Mouse (Mus musculus) ES-Bruce4 (cell line): ENCODE results near the gene 1700001J03Rik. TPM values are rescaled to one million over a fixed set of nuclear protein-coding genes. Genes with fewer than 3 reads are reported as not detected.

Experiments
- H3K27ac ChIP-seq: 2 replicates; pipeline ENCODE4 v1.5.1; 2012; ENCODE audit warnings: low read length, inconsistent platforms; ENCODE audit not compliant: insufficient read depth
- H3K27me3 ChIP-seq: 2 replicates; pipeline ENCODE4 v1.6.1; 2012; ENCODE audit warnings: mild to moderate bottlenecking, low read length, inconsistent platforms; ENCODE audit not compliant: control insufficient read depth, poor library complexity, insufficient read depth, severe bottlenecking
- H3K36me3 ChIP-seq: 2 replicates; pipeline ENCODE4 v1.6.1; 2012; ENCODE audit warnings: inconsistent platforms, mild to moderate bottlenecking, low read length, moderate library complexity; ENCODE audit not compliant: control insufficient read depth, poor library complexity, insufficient read depth, severe bottlenecking
- H3K4me1 ChIP-seq: one replicate; pipeline ENCODE4 v1.8.1; 2011; ENCODE audit warnings: low read length; ENCODE audit not compliant: control insufficient read depth, insufficient read depth
- H3K4me3 ChIP-seq: 2 replicates; pipeline ENCODE4 v1.5.1; 2011; ENCODE audit warnings: low read depth, mild to moderate bottlenecking, low read length
- H3K9ac ChIP-seq: 2 replicates; pipeline ENCODE4 v1.6.1; 2012; ENCODE audit warnings: low read depth, mild to moderate bottlenecking, inconsistent platforms; ENCODE audit not compliant: poor library complexity, severe bottlenecking
- H3K9me3 ChIP-seq: replicated peaks from 2 replicates; pipeline ENCODE4 v1.6.1; 2012; ENCODE audit warnings: mild to moderate bottlenecking, low read length, inconsistent platforms; ENCODE audit not compliant: control insufficient read depth, poor library complexity, insufficient read depth, severe bottlenecking
- CTCF ChIP-seq: IDR thresholded peaks from one replicate; pipeline ENCODE4 v1.8.1; 2011; ENCODE audit warnings: low read depth, low read length
- EP300 ChIP-seq: IDR thresholded peaks from 2 replicates; pipeline ENCODE4 v1.6.1; 2011; ENCODE audit warnings: low read depth, low read length; ENCODE audit not compliant: insufficient read depth
- POLR2A ChIP-seq: IDR thresholded peaks from one replicate; pipeline ENCODE4 v1.8.1; 2011; ENCODE audit warnings: low read length; ENCODE audit not compliant: insufficient read depth
- polyA plus RNA-seq: library from polyadenylated mRNA; stranded (reverse); fragments of >200 nt; gene quantifications from 2 replicates; pipeline ENCODE4 v1.2.4, GENCODE M21; 2011; ENCODE audit warnings: low read depth; ENCODE audit not compliant: missing spikeins, insufficient read depth, insufficient read length

Gene 1700001J03Rik
- polyA plus RNA-seq, 1 experiment: 0.94 TPM

GRCm38 (mm10) chr5:146229869-146230650, 45.0 kb upstream of the 1700001J03Rik start:
- no peaks in the 10 kb centered on the region for H3K4me1 ChIP-seq
- H3K27me3 ChIP-seq: no peaks in the 10 kb centered on the region
- no peak for TF ChIP-seq EP300
- H3K27ac ChIP-seq: no peak overlapping the region
- peak overlapping the region; percentile 84 for H3K9ac ChIP-seq
- no peak overlapping the region for H3K4me3 ChIP-seq
- H3K9me3 ChIP-seq: no peaks in the 10 kb centered on the region
- H3K36me3 ChIP-seq: no peaks in the 10 kb centered on the region

GRCm38 (mm10) chr5:146227496-146227895, 42.4 kb upstream of the 1700001J03Rik start:
- TF ChIP-seq POLR2A (no peak), CTCF (no peak), EP300 (no peak)
- Histone ChIP-seq H3K4me3 (no peak overlapping the region), H3K9ac (no peak overlapping the region), H3K27me3 (no peaks in the 10 kb centered on the region), H3K4me1 (no peaks in the 10 kb centered on the region), H3K36me3 (no peaks in the 10 kb centered on the region), H3K9me3 (no peaks in the 10 kb centered on the region), H3K27ac (no peak overlapping the region)

GRCm38 (mm10) chr5:146223786-146224185, 38.7 kb upstream of the 1700001J03Rik start:
- Histone ChIP-seq H3K4me1 (no peaks in the 10 kb centered on the region), H3K4me3 (no peak overlapping the region)
- no peak for TF ChIP-seq POLR2A
- TF ChIP-seq CTCF: no peak
- TF ChIP-seq EP300: no peak

GRCm38 (mm10) chr5:146221722-146222121, 36.6 kb upstream of the 1700001J03Rik start:
- no peaks in the 10 kb centered on the region for H3K27me3 ChIP-seq
- H3K4me3 ChIP-seq: 0 out of 2 replicates have a peak overlapping the region, but pooled peaks have one; percentile 16
- no peak overlapping the region for H3K27ac ChIP-seq
- H3K36me3 ChIP-seq: peaks cover 14% of the 10 kb centered on the region
- TF ChIP-seq EP300 (no peak), CTCF (no peak), POLR2A (no peak)
- H3K4me1 ChIP-seq: no peaks in the 10 kb centered on the region
- H3K9ac ChIP-seq: peak overlapping the region; percentile 49
- H3K9me3 ChIP-seq: no peaks in the 10 kb centered on the region

More at GRCm38 (mm10) chr5:146223786-146224185, 38.7 kb upstream of the 1700001J03Rik start:
- no peaks in the 10 kb centered on the region for H3K36me3 ChIP-seq
- no peaks in the 10 kb centered on the region for H3K9me3 ChIP-seq
- no peak overlapping the region for H3K27ac ChIP-seq
- no peak overlapping the region for H3K9ac ChIP-seq
- no peaks in the 10 kb centered on the region for H3K27me3 ChIP-seq

GRCm38 (mm10) chr5:146220879-146221714, 36.0 kb upstream of the 1700001J03Rik start, which contains the start of gene Rnf6:
TSS of gene Rnf6 (minus strand) at chr5:146221555.
- TF ChIP-seq POLR2A (peak; percentile 70), EP300 (no peak), CTCF (no peak)
- peaks cover 16% of the 10 kb centered on the region for H3K36me3 ChIP-seq
- H3K27me3 ChIP-seq: no peaks in the 10 kb centered on the region
- peak within 1 kb of the TSS; percentile 94 for H3K4me3 ChIP-seq
- H3K9ac ChIP-seq: peak within 1 kb of the TSS; percentile 79
- 0 out of 2 replicates have a peak within 1 kb of the TSS, but pooled peaks have one; percentile 30 for H3K27ac ChIP-seq
- H3K9me3 ChIP-seq: no peaks in the 10 kb centered on the region
- no peaks in the 10 kb centered on the region for H3K4me1 ChIP-seq

GRCm38 (mm10) chr5:146220501-146220878, 35.4 kb upstream of the 1700001J03Rik start:
- Histone ChIP-seq H3K36me3 (peaks cover 22% of the 10 kb centered on the region), H3K27me3 (no peaks in the 10 kb centered on the region), H3K4me3 (peak overlapping the region; percentile 94), H3K9me3 (no peaks in the 10 kb centered on the region), H3K4me1 (no peaks in the 10 kb centered on the region), H3K27ac (0 out of 2 replicates have a peak overlapping the region, but pooled peaks have one; percentile 30), H3K9ac (peak overlapping the region; percentile 79)
- TF ChIP-seq CTCF: no peak
